Mouse (Mus musculus) heart, adult 8-10 months (tissue): ENCODE results near the gene Hoxa6. TPM values are rescaled to one million over a fixed set of nuclear protein-coding genes. Genes with fewer than 3 reads are reported as not detected.

Experiments used
- DNase-seq: peaks from one replicate; pipeline ENCODE4 v3.0.0; 2022; ENCODE audit warnings: low spot score
- total RNA-seq, 4 experiments: library from RNA; stranded (reverse); gene quantifications; 2 replicates each; pipeline ENCODE4 v1.2.4; 2022

Hoxa6 gene
- total RNA-seq, 4 experiments from 2014 or later = not detected

GRCm38 (mm10) chr6:52180213-52180710 lies 28.3 kb downstream of the Hoxa6 start:
- DNase-seq = no peak

- DNase-seq = no peak
Observed at GRCm38 (mm10) chr6:52179690-52180089, 28.8 kb downstream of the Hoxa6 start.

- no peak for DNase-seq
Observed at GRCm38 (mm10) chr6:52178918-52179665, 29.4 kb downstream of the Hoxa6 start.

- DNase-seq = no peak
Observed at GRCm38 (mm10) chr6:52177806-52178205, 30.7 kb downstream of the Hoxa6 start.

- DNase-seq = no peak
Observed at GRCm38 (mm10) chr6:52177061-52177735, 31.3 kb downstream of the Hoxa6 start, which contains the start of gene 5730596B20Rik. 5730596B20Rik (plus strand) TSS chr6:52177498.

GRCm38 (mm10) chr6:52176391-52176790 lies 32.1 kb downstream of the Hoxa6 start:
- DNase-seq = no peak

GRCm38 (mm10) chr6:52175864-52176263 lies 32.7 kb downstream of the Hoxa6 start:
- no peak for DNase-seq

GRCm38 (mm10) chr6:52174968-52175751 lies 33.4 kb downstream of the Hoxa6 start:
- DNase-seq = no peak

GRCm38 (mm10) chr6:52173648-52174047 lies 34.9 kb downstream of the Hoxa6 start:
- DNase-seq = no peak

GRCm38 (mm10) chr6:52172501-52172900 lies 36.0 kb downstream of the Hoxa6 start:
- DNase-seq = no peak

- no peak for DNase-seq
Observed at GRCm38 (mm10) chr6:52171938-52172337, 36.6 kb downstream of the Hoxa6 start.

GRCm38 (mm10) chr6:52171331-52171730 lies 37.2 kb downstream of the Hoxa6 start:
- DNase-seq = no peak

GRCm38 (mm10) chr6:52170898-52171223 lies 37.7 kb downstream of the Hoxa6 start:
- no peak for DNase-seq

GRCm38 (mm10) chr6:52170166-52170897 lies 38.2 kb downstream of the Hoxa6 start:
- DNase-seq = no peak

- DNase-seq = no peak
Observed at GRCm38 (mm10) chr6:52169499-52170165, 38.9 kb downstream of the Hoxa6 start.

GRCm38 (mm10) chr6:52168191-52169055 lies 40.1 kb downstream of the Hoxa6 start:
- DNase-seq = no peak

GRCm38 (mm10) chr6:52167736-52168161 lies 40.8 kb downstream of the Hoxa6 start:
- DNase-seq = no peak

- DNase-seq = no peak
Observed at GRCm38 (mm10) chr6:52167176-52167575, 41.3 kb downstream of the Hoxa6 start.

GRCm38 (mm10) chr6:52166431-52167077 lies 42.0 kb downstream of the Hoxa6 start:
- no peak for DNase-seq
